Mouse (Mus musculus) liver, embryonic 14.5 days (tissue): ENCODE measurements around the gene Igsf6.
A peak's percentile ranks its signal among the peaks of the same experiment; 100 is the strongest.

ENCODE experiments used
- CTCF ChIP-seq: IDR thresholded peaks from 2 replicates; pipeline ENCODE4 v1.5.1; 2016; ENCODE audit warnings: antibody characterized with exemption, low read depth, control low read depth
- EP300 ChIP-seq: IDR thresholded peaks from 2 replicates; pipeline ENCODE4 v1.6.1; 2016; ENCODE audit warnings: antibody characterized with exemption, low read depth

DNA sequence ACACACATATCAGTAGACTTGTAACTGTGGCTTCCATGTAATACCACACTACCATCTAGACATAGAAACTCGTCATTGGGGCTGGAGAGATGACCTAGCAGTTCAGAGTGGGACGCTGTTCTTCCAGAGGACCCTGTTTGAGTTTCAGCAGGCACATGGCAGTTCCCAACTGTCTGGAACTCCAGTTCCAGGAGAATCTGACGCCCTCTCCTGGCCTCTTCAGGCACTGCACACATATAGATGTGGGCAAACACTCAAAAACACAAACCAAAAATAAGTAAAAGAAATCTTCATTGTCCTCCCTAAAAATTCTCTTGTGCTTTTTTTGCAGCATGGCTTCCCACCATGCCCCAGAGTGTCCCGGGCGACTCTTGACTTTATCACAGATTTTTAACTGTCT is 14.4 kb upstream of the Igsf6 start:
- TF ChIP-seq EP300 (no peak), CTCF (peak; percentile 52)
